Mouse (Mus musculus) midbrain, embryonic 15.5 days (tissue): ENCODE data around the gene Slc51a. TPM values are rescaled to one million over a fixed set of nuclear protein-coding genes. Genes with fewer than 3 reads are reported as not detected.
A peak's percentile ranks its signal among the peaks of the same experiment; 100 is the strongest.

Experiments
- ATAC-seq: fragments of 200-750 bp; cut with Nextera tagmentation; replicated peaks from 2 replicates; pipeline ENCODE4 v1.8.0; 2017; ENCODE audit warnings: moderate TSS enrichment
- H3K27ac ChIP-seq: fragments of 300-500 bp; sonication (generic); 2 replicates; pipeline ENCODE4 v1.5.1; 2015; ENCODE audit warnings: mild to moderate bottlenecking, inconsistent platforms
- H3K27me3 ChIP-seq: fragments of 300-500 bp; sonication (generic); replicated peaks from 2 replicates; pipeline ENCODE4 v1.6.1; 2015; ENCODE audit warnings: inconsistent platforms
- H3K36me3 ChIP-seq: fragments of 300-500 bp; sonication (generic); replicated peaks from 2 replicates; pipeline ENCODE4 v1.6.1; 2015; ENCODE audit warnings: inconsistent platforms
- H3K4me1 ChIP-seq: fragments of 300-500 bp; sonication (generic); 2 replicates; pipeline ENCODE4 v1.6.1; 2015; ENCODE audit warnings: inconsistent platforms
- H3K4me2 ChIP-seq: fragments of 300-500 bp; sonication (generic); 2 replicates; pipeline ENCODE4 v1.6.1; 2015; ENCODE audit warnings: inconsistent platforms, mild to moderate bottlenecking, moderate library complexity
- H3K4me3 ChIP-seq: fragments of 300-500 bp; sonication (generic); 2 replicates; pipeline ENCODE4 v1.5.1; 2015; ENCODE audit warnings: mild to moderate bottlenecking, inconsistent platforms
- H3K9ac ChIP-seq: fragments of 300-500 bp; sonication (generic); 2 replicates; pipeline ENCODE4 v1.6.1; 2015; ENCODE audit warnings: mild to moderate bottlenecking, inconsistent platforms
- H3K9me3 ChIP-seq: fragments of 300-500 bp; sonication (generic); 2 replicates; pipeline ENCODE4 v1.6.1; 2016; ENCODE audit warnings: inconsistent platforms
- WGBS: fragments of 180-500 bp; shearing (Covaris S2); methylation state at CpG from one replicate; pipeline ENCODE4 v1.1.7; 2015; ENCODE audit warnings: mixed read lengths; 5-methylcytosine and 5-hydroxymethylcytosine counted together
- polyA plus RNA-seq: library from polyadenylated mRNA; unstranded; fragments of >200 nt; fragmentation: Nextera tagmentation; extraction: Ambion mirVana; gene quantifications from 2 replicates; pipeline ENCODE4 v1.2.1, GENCODE M21; 2015

Slc51a gene
- polyA plus RNA-seq, 1 experiment from 2014 or later: 0.50 TPM

DNA sequence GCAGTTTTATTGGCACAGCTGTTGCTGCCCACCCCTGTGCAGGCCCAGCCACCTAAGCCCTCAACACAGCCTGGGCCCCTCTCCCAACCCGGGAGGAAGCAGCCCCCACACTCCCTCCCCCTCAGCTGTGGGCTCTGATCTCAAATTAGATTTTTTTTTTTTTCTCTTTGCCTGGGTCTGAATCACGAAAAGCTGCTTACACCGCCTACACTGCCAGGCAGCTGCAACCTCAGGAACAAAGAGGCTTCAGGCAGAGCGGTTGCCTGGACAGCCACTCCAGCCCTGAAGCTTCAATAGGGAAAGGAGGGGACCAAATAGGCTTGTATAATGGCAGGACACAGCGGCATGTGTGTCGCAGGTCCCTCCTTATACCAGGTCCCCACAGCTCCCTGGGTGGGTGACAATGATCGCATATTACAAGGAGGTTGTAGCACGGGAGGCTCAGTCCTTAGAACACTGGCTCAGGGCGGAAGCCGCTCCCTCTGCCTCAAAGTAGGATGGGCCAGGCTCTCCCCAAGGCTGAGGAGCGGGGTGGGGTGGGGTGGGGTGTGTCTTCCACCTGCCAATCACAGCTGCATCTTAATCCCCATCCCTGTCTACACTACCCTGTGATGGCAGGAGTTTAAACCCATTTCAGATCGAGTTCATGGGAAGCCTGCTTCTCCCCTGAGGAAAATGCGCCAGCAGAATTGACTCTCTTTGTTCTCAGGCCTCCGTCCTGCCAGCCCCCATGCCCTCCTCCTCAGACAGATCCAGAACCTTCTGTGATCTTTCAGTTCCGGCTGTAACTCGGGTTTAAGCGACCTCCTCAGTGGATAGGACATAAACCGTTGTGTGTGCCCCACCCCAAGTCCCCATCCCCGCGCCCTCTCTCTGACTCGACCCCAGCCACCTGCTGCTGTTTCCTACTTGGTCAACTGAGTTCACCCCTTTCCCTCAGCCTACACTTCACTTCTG lies 28.6 kb upstream of the Slc51a start:
- Histone ChIP-seq H3K9ac (peak overlapping the region; percentile 36), H3K4me3 (peak overlapping the region; percentile 12), H3K27me3 (no peaks in the 10 kb centered on the region), H3K4me1 (peaks cover 14% of the 10 kb centered on the region), H3K27ac (peak overlapping the region; percentile 94), H3K9me3 (no peaks in the 10 kb centered on the region), H3K36me3 (no peaks in the 10 kb centered on the region), H3K4me2 (peak overlapping the region; percentile 44)
- WGBS: 5% methylated on average over 21 of the region's 21 CpGs
- ATAC-seq: peak; percentile 94

DNA sequence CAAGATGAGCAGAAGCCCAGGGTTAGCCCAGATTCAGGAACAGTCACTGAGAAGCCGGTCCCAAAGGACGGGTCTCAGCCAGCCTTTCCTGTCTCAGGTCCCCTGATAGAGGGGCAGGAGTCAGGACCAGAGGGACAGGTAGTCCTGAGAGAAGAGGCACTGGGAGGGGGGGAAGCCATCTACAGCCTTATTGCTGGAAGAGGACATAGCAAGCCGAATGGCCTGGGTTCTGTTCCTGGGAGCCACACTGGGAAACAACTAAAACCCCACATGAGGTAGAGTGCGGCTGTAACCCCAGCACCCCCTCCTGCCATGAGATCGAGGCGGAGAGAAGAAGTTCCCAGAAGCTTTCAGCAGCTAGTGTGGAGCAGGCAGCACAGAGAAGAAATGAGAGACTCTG lies 26.3 kb upstream of the Slc51a start:
- no peak overlapping the region for H3K4me3 ChIP-seq
- no peak overlapping the region for H3K4me2 ChIP-seq
- 93% methylated on average over 6 of the region's 6 CpGs for WGBS
- no peak overlapping the region for H3K27ac ChIP-seq
- H3K9ac ChIP-seq: no peak overlapping the region
- ATAC-seq: no peak
- no peaks in the 10 kb centered on the region for H3K9me3 ChIP-seq
- no peaks in the 10 kb centered on the region for H3K27me3 ChIP-seq
- no peaks in the 10 kb centered on the region for H3K36me3 ChIP-seq
- H3K4me1 ChIP-seq: peaks cover 18% of the 10 kb centered on the region

DNA sequence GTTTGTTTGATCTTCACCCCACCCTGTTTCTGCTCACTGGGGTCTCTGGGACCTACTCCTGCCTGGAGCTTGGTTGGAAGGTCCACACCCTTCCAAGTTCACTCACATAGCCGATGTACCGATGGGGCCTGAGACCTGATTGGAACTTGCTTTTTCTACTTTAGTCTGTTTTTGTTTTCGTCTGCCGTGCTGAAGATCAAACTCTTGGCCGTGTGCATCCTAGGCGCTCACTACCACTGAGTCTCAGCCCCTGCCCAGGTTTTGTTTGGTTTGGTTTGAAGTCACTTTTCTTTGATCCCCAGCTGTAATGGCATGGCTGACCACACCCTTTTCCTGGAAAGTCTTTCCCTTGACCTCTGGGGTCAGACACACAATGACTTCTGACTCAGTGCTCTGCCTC lies 25.7 kb upstream of the Slc51a start:
- H3K36me3 ChIP-seq: no peaks in the 10 kb centered on the region
- no peaks in the 10 kb centered on the region for H3K27me3 ChIP-seq
- no peak overlapping the region for H3K27ac ChIP-seq
- no peak overlapping the region for H3K9ac ChIP-seq
- WGBS: 91% methylated on average over 6 of the region's 6 CpGs
- H3K9me3 ChIP-seq: no peaks in the 10 kb centered on the region
- H3K4me3 ChIP-seq: no peak overlapping the region
- ATAC-seq: no peak
- H3K4me2 ChIP-seq: no peak overlapping the region
- H3K4me1 ChIP-seq: peaks cover 18% of the 10 kb centered on the region

DNA sequence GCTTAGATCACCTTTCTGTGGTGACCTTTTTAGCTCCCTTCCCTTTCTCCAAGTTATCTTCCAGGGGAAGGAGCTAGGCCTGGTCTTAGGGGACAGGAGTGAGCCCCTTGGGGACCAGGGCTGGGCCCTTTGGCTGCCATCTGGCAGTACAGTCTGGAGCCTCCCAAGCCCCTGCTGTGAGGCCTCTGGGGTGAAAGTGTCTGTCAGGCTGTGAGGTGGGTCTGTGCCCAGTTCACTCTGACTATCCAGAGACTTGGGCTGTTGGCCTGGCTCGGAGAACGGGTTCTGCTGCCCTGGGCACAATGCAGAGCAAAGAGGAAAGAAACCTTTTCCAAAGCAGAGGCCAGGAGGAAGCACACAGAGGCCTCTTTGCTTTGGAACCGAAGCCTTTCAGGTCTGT lies 25.2 kb upstream of the Slc51a start:
- no peaks in the 10 kb centered on the region for H3K9me3 ChIP-seq
- no peak overlapping the region for H3K4me3 ChIP-seq
- H3K36me3 ChIP-seq: no peaks in the 10 kb centered on the region
- no peak overlapping the region for H3K4me2 ChIP-seq
- 75% methylated on average over 3 of the region's 3 CpGs for WGBS
- no peak overlapping the region for H3K9ac ChIP-seq
- peaks cover 18% of the 10 kb centered on the region for H3K4me1 ChIP-seq
- H3K27ac ChIP-seq: no peak overlapping the region
- ATAC-seq: no peak
- H3K27me3 ChIP-seq: no peaks in the 10 kb centered on the region

DNA sequence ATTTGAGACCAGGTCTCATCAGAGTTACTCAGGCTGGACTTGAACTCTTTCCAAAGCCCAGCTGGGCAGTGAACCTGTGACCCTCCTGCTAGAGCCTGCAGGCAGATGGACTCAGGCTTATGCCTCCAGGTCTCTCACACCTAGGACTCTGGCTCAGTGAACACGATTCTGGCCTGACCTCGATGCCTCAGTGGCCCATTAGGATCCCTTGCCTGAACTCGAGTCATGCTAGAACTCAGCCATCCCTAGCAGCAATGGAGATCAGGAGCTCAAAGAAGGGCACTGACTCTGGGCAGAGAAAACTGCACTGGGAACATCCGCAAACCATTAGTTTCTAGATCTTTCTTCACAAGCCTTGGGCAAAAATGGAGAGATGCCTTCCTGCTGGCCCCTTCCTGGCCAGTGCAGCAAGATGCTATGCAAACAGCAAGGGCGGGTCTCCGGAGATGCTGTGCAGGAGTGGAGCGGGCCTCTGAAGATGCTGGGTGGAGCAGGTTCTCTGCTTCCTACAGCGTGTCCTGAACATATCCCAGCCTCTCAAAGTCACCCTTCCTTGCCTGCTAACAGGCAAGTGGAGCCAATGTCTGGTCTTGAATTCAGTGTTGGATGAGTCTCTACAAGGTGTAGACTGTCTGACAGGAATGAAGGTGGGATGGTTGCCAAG lies 24.3 kb upstream of the Slc51a start:
- Histone ChIP-seq H3K27ac (no peak overlapping the region), H3K9ac (no peak overlapping the region), H3K4me3 (no peak overlapping the region), H3K4me2 (no peak overlapping the region), H3K4me1 (peaks cover 18% of the 10 kb centered on the region), H3K27me3 (no peaks in the 10 kb centered on the region), H3K9me3 (no peaks in the 10 kb centered on the region), H3K36me3 (no peaks in the 10 kb centered on the region)
- ATAC-seq: no peak
- 90% methylated on average over 8 of the region's 8 CpGs for WGBS

DNA sequence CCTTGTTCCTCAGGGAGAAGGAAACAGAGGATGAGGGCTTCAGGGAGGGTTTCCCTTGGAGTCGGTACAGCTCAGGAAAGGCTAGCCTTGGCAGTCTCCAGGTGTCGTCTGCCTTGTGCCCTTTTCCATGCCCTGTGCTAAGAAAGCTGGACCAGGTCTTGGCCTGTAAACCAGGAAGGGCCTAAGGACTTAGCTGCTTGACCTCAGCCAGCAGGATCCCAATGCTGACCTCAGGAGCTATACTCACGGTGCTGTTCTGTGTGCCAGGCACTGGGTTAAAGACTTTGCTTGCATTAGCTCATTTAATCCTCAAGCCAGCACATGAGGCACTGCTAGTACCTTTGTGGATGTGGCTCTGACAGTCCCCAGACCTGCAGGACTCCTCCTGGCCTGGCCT lies 23.7 kb upstream of the Slc51a start:
- H3K36me3 ChIP-seq: no peaks in the 10 kb centered on the region
- no peaks in the 10 kb centered on the region for H3K27me3 ChIP-seq
- 72% methylated on average over 3 of the region's 3 CpGs for WGBS
- peaks cover 13% of the 10 kb centered on the region for H3K4me1 ChIP-seq
- H3K4me2 ChIP-seq: no peak overlapping the region
- H3K9me3 ChIP-seq: no peaks in the 10 kb centered on the region
- H3K9ac ChIP-seq: no peak overlapping the region
- no peak overlapping the region for H3K27ac ChIP-seq
- no peak overlapping the region for H3K4me3 ChIP-seq
- ATAC-seq: no peak

DNA sequence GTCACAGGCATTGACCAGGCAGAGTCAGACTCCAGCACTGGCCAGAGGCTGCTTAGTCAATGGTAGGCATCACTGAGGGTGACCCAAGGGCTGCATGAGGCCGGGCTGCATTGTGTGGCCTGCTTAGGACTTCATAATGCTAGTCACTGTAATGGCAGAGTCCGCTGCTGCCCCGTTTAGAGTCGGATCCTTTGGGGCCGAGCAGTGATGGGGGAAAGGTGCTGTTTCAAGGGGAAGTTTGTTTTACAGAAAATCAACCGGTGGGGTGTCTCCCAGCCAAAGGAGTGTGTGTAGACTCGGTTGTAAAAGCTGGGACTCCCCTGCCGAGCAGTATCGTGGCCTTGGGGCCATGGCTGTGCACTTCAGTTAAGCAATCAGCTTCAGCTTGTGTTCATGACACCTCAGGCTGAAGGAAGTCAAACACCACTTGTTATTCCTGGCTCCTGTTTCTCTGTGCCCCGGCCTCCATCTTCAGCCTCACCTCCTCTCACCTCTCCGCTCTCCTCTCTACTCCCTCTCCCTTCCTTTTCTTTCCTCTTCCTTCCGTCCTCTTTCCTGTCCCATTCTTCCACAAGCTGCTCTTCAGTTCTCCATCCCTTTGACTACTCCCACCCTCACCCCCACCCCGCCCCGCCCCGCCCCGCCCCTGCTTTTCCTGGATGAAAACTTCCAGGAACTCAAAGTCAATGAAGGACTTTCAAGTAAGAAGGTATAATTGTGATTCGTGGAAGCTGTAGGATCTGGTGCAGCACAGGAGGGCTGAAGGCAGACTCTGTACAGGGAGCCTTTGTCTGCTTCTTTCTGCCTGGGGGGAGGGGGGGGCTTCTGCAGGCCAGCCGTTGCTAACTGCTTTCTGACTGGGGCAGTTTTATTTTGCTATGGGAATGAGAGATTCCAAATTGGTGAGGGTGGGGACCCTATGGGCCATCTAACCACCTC lies 23.0 kb upstream of the Slc51a start:
- Histone ChIP-seq H3K36me3 (no peaks in the 10 kb centered on the region), H3K4me1 (peaks cover 6% of the 10 kb centered on the region), H3K27ac (no peak overlapping the region), H3K9ac (no peak overlapping the region), H3K27me3 (no peaks in the 10 kb centered on the region), H3K4me2 (no peak overlapping the region), H3K9me3 (no peaks in the 10 kb centered on the region), H3K4me3 (no peak overlapping the region)
- 65% methylated on average over 18 of the region's 18 CpGs for WGBS
- ATAC-seq: no peak

DNA sequence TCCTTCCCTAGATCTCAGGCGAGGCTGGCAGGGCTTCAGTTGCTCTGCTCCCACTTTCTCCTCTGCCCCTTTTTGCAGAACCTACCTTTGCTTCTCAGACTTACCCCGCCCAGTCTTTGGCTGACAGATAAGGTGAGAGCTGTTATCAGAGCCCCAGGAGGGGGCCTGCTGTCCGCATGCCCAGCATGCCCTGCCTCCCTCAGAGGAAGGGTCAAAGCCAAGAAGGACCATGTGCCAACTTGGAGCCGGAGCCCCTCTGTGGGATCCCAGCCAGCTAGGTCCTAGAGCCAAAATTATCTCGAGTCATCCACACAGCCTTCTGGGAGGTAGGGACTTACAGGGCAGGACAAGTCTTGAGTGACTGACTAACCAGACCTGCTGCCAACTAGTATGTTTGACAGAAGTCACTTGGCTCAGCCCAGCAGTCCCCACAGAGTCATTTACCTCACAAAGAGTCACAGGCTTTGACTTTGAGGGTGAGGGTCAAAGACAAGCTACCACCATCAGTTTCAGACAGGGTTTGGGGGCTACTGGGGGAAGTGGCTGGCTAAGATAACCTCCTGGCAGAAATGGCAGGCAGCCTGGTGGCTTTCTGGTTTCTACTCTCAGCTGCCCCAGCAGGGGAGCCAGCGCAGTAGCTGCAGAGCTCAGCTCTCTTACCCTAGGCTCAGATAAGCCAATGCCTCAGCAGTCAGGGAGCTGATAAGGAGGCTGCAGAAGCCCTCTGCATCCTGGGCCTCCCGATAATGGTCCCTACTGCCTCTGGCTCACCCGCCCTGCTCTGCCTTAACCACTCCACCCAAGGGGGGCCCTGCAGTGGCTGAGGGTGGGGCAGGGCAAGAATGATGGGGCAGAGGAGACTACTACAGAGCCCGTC lies 21.6 kb upstream of the Slc51a start:
- 0 out of 2 replicates have a peak, but pooled peaks have one; percentile 31 for ATAC-seq
- WGBS: 56% methylated on average over 9 of the region's 9 CpGs
- no peak overlapping the region for H3K27ac ChIP-seq

DNA sequence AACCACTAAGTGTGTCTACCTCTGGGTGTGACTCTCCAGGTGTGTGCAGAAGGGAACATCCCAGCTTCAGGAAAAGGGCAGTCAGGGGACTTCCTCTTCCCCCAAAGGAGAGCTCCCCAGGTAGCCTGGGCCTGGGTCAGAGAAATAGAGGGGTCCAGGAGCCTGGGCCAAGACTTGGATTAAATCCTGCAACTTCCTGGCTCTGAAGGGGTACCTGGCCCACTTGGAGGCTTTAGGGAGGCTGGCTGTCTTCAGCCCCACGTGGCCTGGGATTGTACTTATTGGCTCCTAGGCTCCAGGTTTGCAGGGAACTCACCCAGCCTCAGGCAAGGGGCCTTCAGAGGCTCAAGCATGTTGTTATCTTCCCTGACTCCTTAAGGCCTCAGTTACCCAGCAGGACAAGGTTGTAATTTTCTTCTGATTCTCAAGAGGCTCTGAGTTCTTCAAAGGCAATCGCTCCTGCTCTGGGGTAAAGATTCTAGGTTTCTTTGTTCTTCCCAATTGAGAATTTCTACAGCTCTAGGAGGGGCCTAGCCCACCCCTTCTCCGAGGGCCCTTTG lies 20.9 kb upstream of the Slc51a start:
- WGBS: 37% methylated on average over 3 of the region's 3 CpGs
- ATAC-seq: 0 out of 2 replicates have a peak, but pooled peaks have one; percentile 15
- Histone ChIP-seq H3K9ac (no peak overlapping the region), H3K36me3 (no peaks in the 10 kb centered on the region), H3K4me3 (no peak overlapping the region), H3K9me3 (no peaks in the 10 kb centered on the region), H3K4me2 (no peak overlapping the region), H3K27ac (no peak overlapping the region), H3K4me1 (peaks cover 4% of the 10 kb centered on the region; the same call in 1 of the 2 replicates), H3K27me3 (no peaks in the 10 kb centered on the region)

More for the DNA sequence above, 21.6 kb upstream of the Slc51a start:
- H3K4me2 ChIP-seq: no peak overlapping the region
- H3K9ac ChIP-seq: no peak overlapping the region
- H3K4me1 ChIP-seq: peaks cover 4% of the 10 kb centered on the region; the same call in 1 of the 2 replicates
- no peak overlapping the region for H3K4me3 ChIP-seq
- no peaks in the 10 kb centered on the region for H3K36me3 ChIP-seq
- no peaks in the 10 kb centered on the region for H3K9me3 ChIP-seq
- no peaks in the 10 kb centered on the region for H3K27me3 ChIP-seq

DNA sequence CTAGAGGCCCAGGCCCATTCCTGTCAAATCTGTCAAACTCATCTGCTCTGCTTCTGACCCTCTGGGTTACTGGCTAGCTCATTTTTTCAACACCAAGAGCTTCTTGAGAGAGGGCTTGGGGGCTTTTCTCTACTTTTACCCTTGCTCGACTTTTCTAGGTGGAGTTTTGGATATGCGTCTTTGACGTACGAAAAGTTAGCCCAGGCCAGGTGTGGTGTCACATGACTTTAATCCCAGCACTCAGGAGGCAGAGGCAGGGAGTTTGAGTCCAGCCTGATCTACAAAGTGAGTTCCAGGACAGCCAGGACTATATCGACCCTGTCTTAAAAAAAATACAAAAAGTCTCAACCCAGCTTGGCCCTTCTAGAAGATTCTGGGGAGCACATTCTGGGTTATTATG lies 20.4 kb upstream of the Slc51a start:
- 87% methylated on average over 5 of the region's 5 CpGs for WGBS
- ATAC-seq: no peak

DNA sequence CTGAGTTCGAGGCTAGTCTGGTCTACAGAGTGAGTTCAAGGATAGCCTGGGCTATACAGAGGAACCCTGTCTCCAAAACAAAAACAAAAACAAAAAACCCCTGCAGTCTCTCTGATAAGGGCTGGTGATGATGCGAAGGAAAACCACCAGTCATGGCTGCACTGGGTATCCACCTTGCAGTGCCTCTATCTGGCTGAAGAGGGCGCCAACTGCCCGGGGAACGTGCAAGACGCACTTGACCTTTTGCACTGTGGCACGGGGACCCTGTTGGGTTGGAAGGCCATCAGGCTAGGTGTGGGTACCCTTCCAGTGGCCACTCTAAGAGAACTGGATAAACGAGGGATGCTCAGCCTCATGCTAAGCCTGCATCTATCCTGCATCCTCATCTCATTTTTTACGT lies 19.7 kb upstream of the Slc51a start:
- no peak for ATAC-seq
- H3K4me1 ChIP-seq: peaks cover 4% of the 10 kb centered on the region; the same call in 1 of the 2 replicates

More for the DNA sequence above, 20.4 kb upstream of the Slc51a start:
- no peak overlapping the region for H3K4me3 ChIP-seq
- no peaks in the 10 kb centered on the region for H3K27me3 ChIP-seq
- H3K36me3 ChIP-seq: no peaks in the 10 kb centered on the region
- peaks cover 4% of the 10 kb centered on the region; the same call in 1 of the 2 replicates for H3K4me1 ChIP-seq
- no peak overlapping the region for H3K9ac ChIP-seq
- H3K27ac ChIP-seq: no peak overlapping the region
- H3K4me2 ChIP-seq: no peak overlapping the region
- no peaks in the 10 kb centered on the region for H3K9me3 ChIP-seq

More for the DNA sequence above, 19.7 kb upstream of the Slc51a start:
- no peak overlapping the region for H3K4me3 ChIP-seq
- no peak overlapping the region for H3K27ac ChIP-seq
- H3K36me3 ChIP-seq: no peaks in the 10 kb centered on the region
- H3K27me3 ChIP-seq: no peaks in the 10 kb centered on the region
- no peak overlapping the region for H3K9ac ChIP-seq
- 21% methylated on average over 9 of the region's 9 CpGs for WGBS
- H3K4me2 ChIP-seq: no peak overlapping the region
- H3K9me3 ChIP-seq: no peaks in the 10 kb centered on the region
